Mouse (Mus musculus): ENCODE measurements around the gene Eogt.

DNA sequence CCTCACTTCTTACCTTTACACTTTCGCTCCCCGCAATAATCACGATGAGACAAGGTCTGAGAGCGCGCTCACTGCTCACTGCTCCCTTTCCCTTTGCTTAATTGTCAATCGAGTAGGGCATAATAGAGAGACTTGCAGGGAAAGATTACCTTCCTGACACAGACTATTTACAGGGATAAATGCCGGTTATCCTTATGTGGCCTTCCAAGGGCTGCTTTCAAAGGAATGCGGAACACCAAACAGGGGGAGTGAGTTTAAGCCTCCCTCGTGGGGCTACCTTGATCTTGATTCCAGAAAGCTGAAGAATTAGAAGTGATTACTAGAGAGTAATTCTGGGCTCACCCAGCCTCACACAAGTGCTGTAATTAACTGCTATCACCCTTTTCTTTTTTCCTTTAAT, 69.0 kb downstream of the Eogt start:
- TF ChIP-seq CTCF (IDR thresholded peaks at IDR 0.05; ENCODE audit: extremely low read depth, insufficient read length, insufficient replicate concordance, low read depth, low read length) (no peak), POLR2A (IDR thresholded peaks at IDR 0.05; ENCODE audit: low read depth, low read length) (no peak)
